Mouse (Mus musculus) heart, postnatal 25 days (tissue): ENCODE results near the gene Cfap299. TPM values are rescaled to one million over a fixed set of nuclear protein-coding genes. Genes with fewer than 3 reads are reported as not detected.
"Not testable (repeated sequence)": the region's sequence is repeated elsewhere in the genome, so short reads cannot be mapped to it uniquely, and the experiment has no call there.

Experiments used
- DNase-seq: peaks from one replicate; pipeline ENCODE4 v3.0.0; 2022; ENCODE audit warnings: low spot score
- intact Hi-C: fragments of 180-260 bp; cut with DNase I; formaldehyde crosslinking; loops from one replicate; pipeline ENCODE4 v1.15.1; 2025
- total RNA-seq, 2 experiments: library from RNA; stranded (reverse); gene quantifications; 2 replicates each; pipeline ENCODE4 v1.2.3; 2021

Gene Cfap299
- total RNA-seq, 2 experiments from 2014 or later = not detected

- DNase-seq = no peak
- intact Hi-C loops = no loop called here
Observed at GRCm38 (mm10) chr5:98516214-98516613, 187.1 kb downstream of the Cfap299 start.

DNA sequence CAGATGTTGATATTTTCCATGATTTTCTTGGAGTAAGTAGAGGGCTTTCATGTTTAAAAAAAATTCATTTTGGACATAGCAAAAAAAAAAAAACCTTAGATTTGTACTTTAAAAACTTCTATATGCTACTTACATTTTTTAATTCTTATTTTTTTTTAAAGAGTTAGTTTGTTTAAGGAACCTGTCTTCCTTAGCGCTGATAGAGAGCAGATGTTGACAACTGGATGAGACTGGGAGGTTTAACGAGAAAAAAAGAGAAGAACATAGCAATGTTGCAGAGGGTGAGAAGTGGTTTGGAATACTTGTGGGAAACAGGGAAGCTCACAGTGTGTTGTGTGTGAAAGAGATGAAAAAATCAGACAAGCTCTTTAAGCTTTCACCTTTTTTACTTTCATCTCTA, 191.0 kb downstream of the Cfap299 start:
- DNase-seq = no peak
- intact Hi-C loops = no loop called here

- no peak for DNase-seq
- intact Hi-C loops = no loop called here
Observed at GRCm38 (mm10) chr5:98522270-98522977, 193.3 kb downstream of the Cfap299 start.

- DNase-seq = no peak
- intact Hi-C loops = no loop called here
Observed at GRCm38 (mm10) chr5:98523050-98523449, 193.9 kb downstream of the Cfap299 start.

GRCm38 (mm10) chr5:98523783-98524182, 194.7 kb downstream of the Cfap299 start:
- no peak for DNase-seq
- intact Hi-C loops = no loop called here

- intact Hi-C loops = no loop called here
Observed at GRCm38 (mm10) chr5:98541333-98541732, 212.2 kb downstream of the Cfap299 start.

DNA sequence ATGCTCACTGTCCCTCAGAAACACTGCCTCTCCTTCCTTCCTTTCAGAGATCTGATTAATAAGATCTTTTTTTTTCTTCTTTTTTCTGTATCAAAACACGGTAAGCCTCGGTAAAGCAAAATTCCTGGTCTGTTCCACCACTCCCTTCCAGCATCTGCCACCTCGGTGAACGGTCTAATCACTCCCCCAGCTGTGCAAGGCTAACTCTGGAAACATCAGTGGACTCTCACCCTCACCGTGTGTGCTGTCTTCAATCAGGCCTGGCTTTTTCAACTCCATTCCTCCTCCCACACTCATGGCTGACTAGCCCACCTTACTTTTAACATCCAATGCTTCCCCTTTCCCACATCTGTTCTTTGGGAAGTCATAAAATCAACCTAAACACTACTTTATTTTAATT, 221.2 kb downstream of the Cfap299 start:
- intact Hi-C loops = no loop called here
- DNase-seq = no peak

More at GRCm38 (mm10) chr5:98541333-98541732, 212.2 kb downstream of the Cfap299 start:
- no peak for DNase-seq

GRCm38 (mm10) chr5:98550873-98551272, 221.8 kb downstream of the Cfap299 start:
- intact Hi-C loops = no loop called here
- DNase-seq = no peak

- intact Hi-C loops = no loop called here
- DNase-seq = no peak
Observed at GRCm38 (mm10) chr5:98552395-98552794, 223.3 kb downstream of the Cfap299 start, which contains the start of gene Gm11111. Gene Gm11111 (plus strand): TSS chr5:98552695.

DNA sequence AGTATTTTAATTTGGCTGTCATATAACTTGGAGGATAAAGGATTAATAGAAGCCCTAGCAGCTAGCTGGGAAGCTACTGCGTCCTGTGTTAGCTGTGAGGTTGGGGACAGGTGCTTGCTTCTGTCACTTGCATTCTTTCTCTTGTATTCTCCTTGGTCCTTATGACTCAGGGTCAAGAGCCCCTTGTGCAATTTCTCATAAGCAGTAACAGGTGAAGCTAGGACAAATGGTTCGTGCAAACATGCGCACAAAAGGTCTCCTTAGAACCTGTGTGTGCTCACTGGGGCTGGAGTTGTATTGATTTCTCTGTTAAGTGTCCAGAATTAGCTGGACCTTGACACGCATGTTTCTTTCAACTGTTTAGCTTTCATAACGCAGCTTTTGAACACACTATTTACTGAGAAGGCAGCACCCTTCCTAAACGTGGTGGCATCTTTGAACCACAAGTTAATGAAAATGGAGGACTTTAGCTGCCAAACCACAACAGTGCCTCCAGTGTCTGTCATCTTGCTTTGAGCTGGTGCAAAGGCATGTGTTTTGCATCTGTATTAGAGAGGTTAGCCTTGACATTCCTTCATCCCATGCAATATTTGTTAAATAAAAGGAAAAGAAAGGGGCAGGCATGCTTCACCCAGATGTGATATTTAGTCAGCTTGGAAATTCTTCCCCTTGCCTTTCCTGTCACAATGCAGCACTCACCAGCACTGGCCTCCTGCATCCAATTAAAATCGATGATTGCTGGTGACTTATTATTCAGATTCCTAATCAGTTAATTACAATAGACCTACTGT, 223.9 kb downstream of the Cfap299 start:
- intact Hi-C loops = no loop called here
- DNase-seq = no peak

- DNase-seq = no peak
Observed at GRCm38 (mm10) chr5:98561301-98561700, 232.2 kb downstream of the Cfap299 start.

DNA sequence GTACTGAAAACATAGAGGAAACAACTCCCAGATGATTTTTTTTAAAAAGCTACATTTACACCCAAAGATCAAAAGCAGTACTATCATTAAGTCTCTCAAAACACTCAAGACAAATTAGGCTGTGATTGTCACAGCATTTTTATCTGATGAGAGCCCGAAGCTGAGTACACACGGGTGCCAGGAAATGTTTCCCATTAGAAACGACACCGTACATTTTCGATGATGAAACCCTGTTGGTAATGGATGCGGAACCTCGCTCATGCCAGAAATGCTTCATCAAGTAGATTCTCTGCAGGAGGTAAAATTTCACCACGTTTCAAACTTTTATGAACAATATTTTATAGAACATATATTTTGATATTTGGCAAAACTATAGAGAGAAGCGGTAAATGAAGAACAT, 233.7 kb downstream of the Cfap299 start:
- intact Hi-C loops = no loop called here
- DNase-seq = no peak

More at GRCm38 (mm10) chr5:98561301-98561700, 232.2 kb downstream of the Cfap299 start:
- intact Hi-C loops = no loop called here

- intact Hi-C loops = no loop called here
- no peak for DNase-seq
Observed at GRCm38 (mm10) chr5:98563801-98564200, 234.7 kb downstream of the Cfap299 start.

DNA sequence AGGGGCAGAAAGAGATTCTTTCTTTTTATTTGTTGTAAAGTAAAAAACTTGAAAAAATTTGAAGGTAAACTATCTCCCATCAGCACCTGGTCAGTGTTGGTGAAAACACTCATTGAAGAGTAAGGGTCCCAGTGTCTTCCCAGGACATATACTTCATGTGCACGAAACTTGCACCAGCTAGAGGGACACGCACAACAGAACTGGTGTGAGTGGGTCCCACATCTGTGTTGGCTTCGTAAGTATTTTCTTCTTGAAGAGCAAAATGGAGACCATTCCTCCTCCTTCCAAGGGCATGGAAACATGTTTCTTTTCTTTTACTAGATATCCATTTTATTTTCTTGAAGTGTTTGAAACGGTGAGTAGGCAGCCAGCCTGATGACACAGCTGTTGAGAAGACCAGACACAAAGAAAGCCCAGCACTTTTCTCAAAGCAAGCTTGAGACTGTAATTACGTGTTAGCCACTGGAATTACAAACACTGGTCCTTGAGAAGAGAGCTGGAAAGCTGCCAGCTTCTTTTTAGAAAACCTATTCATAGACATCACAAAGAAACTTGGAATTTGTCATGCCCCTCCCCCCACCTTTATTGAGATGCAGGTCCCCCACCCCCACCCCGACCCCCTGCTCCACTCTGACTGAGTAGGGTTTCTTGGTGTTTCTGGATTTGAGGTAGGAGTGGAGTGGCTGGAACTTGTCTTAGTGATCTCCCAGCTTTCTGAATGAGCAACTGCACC, 237.5 kb downstream of the Cfap299 start:
- DNase-seq = no peak
- intact Hi-C loops = no loop called here

DNA sequence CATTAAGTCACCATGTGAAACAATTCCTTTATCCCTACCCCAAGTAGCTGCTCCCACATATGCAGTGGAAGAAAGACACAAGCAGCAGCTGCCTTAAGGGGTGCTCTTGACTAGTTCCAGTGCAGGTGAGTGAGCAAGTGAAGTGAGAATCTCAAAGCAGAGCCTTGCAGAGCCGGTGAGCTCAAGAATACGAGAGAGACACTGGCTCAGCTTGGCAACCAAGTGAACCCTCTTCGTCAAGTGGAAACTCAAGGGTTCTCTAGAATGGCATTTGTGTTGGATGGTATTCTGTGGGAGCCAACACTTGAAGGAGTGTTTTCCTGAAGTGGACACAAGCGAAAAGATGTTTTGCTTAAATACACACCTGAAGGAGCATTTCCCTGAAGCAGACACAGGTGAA, 239.4 kb downstream of the Cfap299 start:
- intact Hi-C loops = no loop called here
- no peak for DNase-seq

GRCm38 (mm10) chr5:98569029-98569513, 240.0 kb downstream of the Cfap299 start:
- DNase-seq = no peak
- intact Hi-C loops = no loop called here

- DNase-seq = no peak
- intact Hi-C loops = no loop called here
Observed at GRCm38 (mm10) chr5:98572392-98572791, 243.3 kb downstream of the Cfap299 start.

- no peak for DNase-seq
- intact Hi-C loops = no loop called here
Observed at GRCm38 (mm10) chr5:98574711-98575470, 245.8 kb downstream of the Cfap299 start.

DNA sequence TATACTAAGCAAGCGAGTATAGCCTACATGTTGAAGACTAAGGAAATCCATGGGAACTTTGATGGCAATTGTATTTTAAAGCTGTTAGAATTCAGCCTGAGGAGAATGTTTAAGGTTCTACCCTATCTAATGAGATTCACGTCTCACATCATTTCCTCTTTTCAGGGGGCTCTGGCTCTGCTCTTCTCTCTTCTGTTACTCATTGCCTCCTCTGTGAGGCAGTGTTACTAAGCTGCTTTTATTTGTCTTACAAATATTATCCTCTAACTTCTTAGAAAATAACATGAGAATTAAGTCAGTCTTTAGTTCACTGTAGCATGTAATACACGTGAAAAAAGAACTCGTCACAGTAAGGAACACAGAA, 246.3 kb downstream of the Cfap299 start:
- no peak for DNase-seq
- intact Hi-C loops = no loop called here

DNA sequence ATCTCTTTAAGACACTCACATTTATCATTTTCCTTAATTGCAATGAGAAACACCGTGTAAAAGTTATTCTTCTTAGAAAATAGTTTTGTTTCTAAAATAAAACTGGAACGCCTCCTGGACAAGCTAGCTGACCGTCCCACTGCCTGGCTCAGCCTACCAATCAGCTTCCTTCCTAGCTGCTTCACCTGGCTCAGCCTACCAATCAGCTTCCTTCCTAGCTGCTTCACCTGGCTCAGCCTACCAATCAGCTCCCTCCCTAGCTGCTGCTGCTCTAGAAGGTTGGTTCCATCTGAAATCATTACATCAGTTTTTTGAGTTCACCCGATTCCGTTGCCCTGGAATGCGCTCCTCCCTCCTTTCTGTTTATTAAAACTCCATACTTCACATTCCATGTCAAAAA, 247.4 kb downstream of the Cfap299 start:
- DNase-seq, intact Hi-C loops: not testable (repeated sequence)
